Comparison of ENCODE assay signal across 11 mouse cellular contexts in the genomic region with DNA sequence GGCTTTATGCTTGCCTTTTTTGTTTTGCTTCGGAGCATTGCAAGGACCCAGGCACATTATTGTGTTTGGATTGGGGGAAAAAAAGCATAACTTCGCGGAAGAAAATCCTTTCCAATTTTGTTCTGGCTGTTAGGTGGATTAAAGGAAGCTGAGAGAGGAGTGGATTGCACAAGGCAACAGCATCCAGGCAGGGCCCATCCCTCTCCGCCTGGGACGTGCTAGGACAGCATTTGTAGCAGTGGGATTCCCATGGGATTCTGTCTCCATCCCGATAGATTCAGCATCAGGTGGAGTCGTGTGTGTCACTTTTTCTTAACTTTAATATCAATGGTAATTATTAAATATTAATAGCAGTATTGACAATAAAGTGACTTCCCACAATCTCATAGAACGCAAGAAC.
"Had no signal": no experiment of that assay in that cellular context is flagged by ENCODE, and none has a peak within 500 bp of the region (broad histone marks: within the 10 kb centered on the region; RNA-seq: fewer than 3 reads in every experiment).

No protein-coding gene starts in this region.

- H3K9ac ChIP-seq: limb, embryonic 13.5 days; liver, embryonic 15.5 days; neural tube, embryonic 12.5 days had no signal

- ATAC-seq: lung, postnatal 0 days; midbrain, embryonic 16.5 days had no signal

- H3K9me3 ChIP-seq: limb, embryonic 13.5 days; liver, embryonic 15.5 days; neural tube, embryonic 12.5 days had no signal

- H3K4me3 ChIP-seq: limb, embryonic 13.5 days; liver, embryonic 15.5 days; neural tube, embryonic 12.5 days had no signal

- H3K27ac ChIP-seq: limb, embryonic 13.5 days; liver, embryonic 15.5 days; neural tube, embryonic 12.5 days; stomach, postnatal 0 days had no signal

- H3K4me2 ChIP-seq: limb, embryonic 13.5 days; liver, embryonic 15.5 days; neural tube, embryonic 12.5 days had no signal

- DNase-seq: kidney, postnatal 14 days; left cerebral cortex, postnatal 4 days; lung, adult 2 months; lung, postnatal 36 days; thymus, postnatal 4 days had no signal

- H3K36me3 ChIP-seq: limb, embryonic 13.5 days; liver, embryonic 15.5 days; neural tube, embryonic 12.5 days had no signal

- H3K27me3 ChIP-seq: liver, embryonic 15.5 days; neural tube, embryonic 12.5 days had no signal

- H3K4me1 ChIP-seq: liver, embryonic 15.5 days; neural tube, embryonic 12.5 days had no signal
